Mouse (Mus musculus) heart, adult 2 months (tissue): ENCODE measurements around the gene Olfr1532-ps1.
"Not testable (repeated sequence)": the region's sequence is repeated elsewhere in the genome, so short reads cannot be mapped to it uniquely, and the experiment has no call there.

Source experiments
- CTCF ChIP-seq: fragments of 200-600 bp; IDR thresholded peaks from 2 replicates; pipeline ENCODE4 v1.8.1; 2022; ENCODE audit warnings: antibody characterized with exemption, mild to moderate bottlenecking, moderate library complexity
- EP300 ChIP-seq: fragments of 200-500 bp; IDR thresholded peaks from 2 replicates; pipeline ENCODE4 v1.6.1; 2011; ENCODE audit warnings: low read depth, low read length, control low read depth; ENCODE audit not compliant: insufficient read depth
- POLR2A ChIP-seq: fragments of 200-500 bp; IDR thresholded peaks from 2 replicates; pipeline ENCODE4 v1.6.1; 2011; ENCODE audit warnings: mild to moderate bottlenecking, low read depth, low read length, control low read depth; ENCODE audit not compliant: insufficient read depth

GRCm38 (mm10) chr7:106901141-106901540 is 6.7 kb upstream of the Olfr1532-ps1 start, which contains the start of gene Olfr707:
- not testable (repeated sequence) for TF ChIP-seq CTCF, POLR2A, EP300
